Mouse (Mus musculus) forebrain, embryonic 12.5 days (tissue): ENCODE measurements around the gene Gm21411. TPM values are rescaled to one million over a fixed set of nuclear protein-coding genes. Genes with fewer than 3 reads are reported as not detected.
"Not testable (repeated sequence)": the region's sequence is repeated elsewhere in the genome, so short reads cannot be mapped to it uniquely, and the experiment has no call there.

ENCODE experiments used
- ATAC-seq: fragments of 200-750 bp; cut with Nextera tagmentation; 2 replicates; pipeline ENCODE4 v1.8.0; 2017; ENCODE audit warnings: moderate TSS enrichment; ENCODE audit not compliant: low FRiP score
- H3K27ac ChIP-seq: fragments of 300-500 bp; sonication (generic); 2 replicates; pipeline ENCODE4 v1.5.1; 2016; ENCODE audit warnings: mild to moderate bottlenecking
- H3K27me3 ChIP-seq: fragments of 300-500 bp; sonication (generic); 2 replicates; pipeline ENCODE4 v1.6.1; 2016; ENCODE audit warnings: mild to moderate bottlenecking
- H3K36me3 ChIP-seq: fragments of 300-500 bp; sonication (generic); replicated peaks from 2 replicates; pipeline ENCODE4 v1.6.1; 2016; ENCODE audit warnings: mild to moderate bottlenecking
- H3K4me1 ChIP-seq: fragments of 300-500 bp; sonication (generic); 2 replicates; pipeline ENCODE4 v1.6.1; 2016
- H3K4me2 ChIP-seq: fragments of 300-500 bp; sonication (generic); 2 replicates; pipeline ENCODE4 v1.6.1; 2016; ENCODE audit warnings: mild to moderate bottlenecking, moderate library complexity
- H3K4me3 ChIP-seq: fragments of 300-500 bp; sonication (generic); replicated peaks from 2 replicates; pipeline ENCODE4 v1.5.1; 2016; ENCODE audit warnings: mild to moderate bottlenecking
- H3K9ac ChIP-seq: fragments of 300-500 bp; sonication (generic); 2 replicates; pipeline ENCODE4 v1.6.1; 2016; ENCODE audit warnings: mild to moderate bottlenecking
- H3K9me3 ChIP-seq: fragments of 300-500 bp; sonication (generic); 2 replicates; pipeline ENCODE4 v1.6.1; 2016
- WGBS: fragments of 180-500 bp; shearing (Covaris S2); methylation state at CpG from one replicate; pipeline ENCODE4 v1.1.7; 2016; 5-methylcytosine and 5-hydroxymethylcytosine counted together
- polyA plus RNA-seq: library from polyadenylated mRNA; unstranded; fragments of >200 nt; fragmentation: Nextera tagmentation; extraction: Ambion mirVana; gene quantifications from 2 replicates; pipeline ENCODE4 v1.2.1, GENCODE M21; 2016

Gene Gm21411
- polyA plus RNA-seq: not detected in 2 replicates

- not testable (repeated sequence) for H3K9me3 ChIP-seq, H3K36me3 ChIP-seq, H3K4me1 ChIP-seq, H3K4me3 ChIP-seq, H3K27me3 ChIP-seq, H3K27ac ChIP-seq, ATAC-seq, H3K4me2 ChIP-seq, H3K9ac ChIP-seq
- 79% methylated on average over 9 of the region's 9 CpGs for WGBS
These were observed at the start of gene Gm21411 for GRCm38 (mm10) chr4:146909386-146910137. TSS of gene Gm21411 (minus strand) at chr4:146909590.

- H3K9me3 ChIP-seq: peaks cover 20% of the 10 kb centered on the region
- not testable (repeated sequence) for H3K27ac ChIP-seq, H3K9ac ChIP-seq, H3K4me1 ChIP-seq, H3K27me3 ChIP-seq, H3K4me3 ChIP-seq, H3K4me2 ChIP-seq, ATAC-seq, H3K36me3 ChIP-seq
- 74% methylated on average over 28 of the region's 32 CpGs for WGBS
These were observed 32.3 kb upstream of the Gm21411 start for GRCm38 (mm10) chr4:146941691-146942090.

- no peak overlapping the region for H3K9ac ChIP-seq
- 10% methylated on average over 76 of the region's 77 CpGs for WGBS
- H3K27me3 ChIP-seq: peaks cover 9% of the 10 kb centered on the region
- H3K27ac ChIP-seq: no peak overlapping the region
- H3K36me3 ChIP-seq: no peaks in the 10 kb centered on the region
- peaks cover 26% of the 10 kb centered on the region for H3K9me3 ChIP-seq
- peak overlapping the region; percentile 45 for H3K4me2 ChIP-seq
- no peak for ATAC-seq
- peak overlapping the region; percentile 23 for H3K4me3 ChIP-seq
- H3K4me1 ChIP-seq: no peaks in the 10 kb centered on the region
These were observed 23.1 kb upstream of the Gm21411 start for GRCm38 (mm10) chr4:146932311-146933082.

GRCm38 (mm10) chr4:146915196-146915595 lies 5.8 kb upstream of the Gm21411 start:
- Histone ChIP-seq H3K9ac (no peak overlapping the region), H3K4me3 (no peak overlapping the region), H3K27ac (no peak overlapping the region), H3K4me1 (no peaks in the 10 kb centered on the region), H3K27me3 (no peaks in the 10 kb centered on the region), H3K36me3 (no peaks in the 10 kb centered on the region), H3K4me2 (no peak overlapping the region), H3K9me3 (peaks cover 10% of the 10 kb centered on the region)
- ATAC-seq: no peak
- 79% methylated on average over 3 of the region's 3 CpGs for WGBS

GRCm38 (mm10) chr4:146908131-146908530 lies 1.3 kb downstream of the Gm21411 start:
- H3K36me3 ChIP-seq, H3K4me2 ChIP-seq, H3K9ac ChIP-seq, ATAC-seq, H3K9me3 ChIP-seq, H3K27me3 ChIP-seq, H3K27ac ChIP-seq, H3K4me3 ChIP-seq, H3K4me1 ChIP-seq: not testable (repeated sequence)
- 100% methylated on average over 1 of the region's 1 CpGs for WGBS

GRCm38 (mm10) chr4:146904782-146905181 lies 4.6 kb downstream of the Gm21411 start:
- not testable (repeated sequence) for H3K4me2 ChIP-seq, ATAC-seq, H3K9me3 ChIP-seq, H3K9ac ChIP-seq, H3K4me1 ChIP-seq, H3K27ac ChIP-seq, H3K4me3 ChIP-seq, H3K36me3 ChIP-seq, H3K27me3 ChIP-seq
- WGBS: 81% methylated on average over 2 of the region's 2 CpGs

GRCm38 (mm10) chr4:146903126-146903525 lies 6.3 kb downstream of the Gm21411 start:
- not testable (repeated sequence) for H3K4me3 ChIP-seq, H3K4me2 ChIP-seq, ATAC-seq, H3K9ac ChIP-seq, H3K9me3 ChIP-seq, H3K36me3 ChIP-seq, H3K4me1 ChIP-seq, H3K27me3 ChIP-seq, H3K27ac ChIP-seq
- 61% methylated on average over 3 of the region's 3 CpGs for whole genome bisulfite sequencing

Other genes with a start within 250 kb of the Gm21411 start
- not detected in 2 replicates for gene Zfp989, start 62.4 kb upstream of the Gm21411 start, polyA plus RNA-seq
- gene Rex2, start 112.3 kb upstream of the Gm21411 start, polyA plus RNA-seq: not detected in 2 replicates
- gene Zfp991, start 222.4 kb upstream of the Gm21411 start, polyA plus RNA-seq: 4.1 and 4.3 TPM in 2 replicates